Mouse (Mus musculus) A20 (cell line): ENCODE measurements around the gene Gadd45b.
A peak's percentile ranks its signal among the peaks of the same experiment; 100 is the strongest.

ENCODE experiments used
- DNase-seq: peaks from one replicate; pipeline ENCODE4 v3.0.0-alpha.2; 2011; ENCODE audit warnings: low read depth, low spot score

Gadd45b gene

GRCm38 (mm10) chr10:80935241-80935640 is 5.4 kb downstream of the Gadd45b start:
- peak; percentile 66 for DNase-seq

DNA sequence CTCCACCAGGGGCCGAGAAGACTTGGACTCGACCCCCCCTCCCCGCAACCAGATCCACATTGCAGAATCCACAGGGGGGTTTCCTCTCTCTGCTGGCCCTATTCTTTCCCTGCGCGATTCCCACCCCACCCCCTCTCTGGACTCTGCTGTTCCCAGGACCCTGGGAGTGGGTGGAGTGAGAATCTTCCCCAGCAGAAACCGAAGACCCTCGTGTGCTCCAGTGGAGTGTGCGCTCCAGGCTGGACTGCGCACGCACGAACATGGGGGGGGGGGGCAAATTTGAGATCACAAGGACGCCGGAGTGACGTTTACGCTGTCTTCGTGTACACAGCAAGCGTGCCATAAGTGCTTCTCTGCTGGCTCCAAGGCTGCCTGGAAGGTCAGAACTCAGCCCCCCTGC is 5.8 kb downstream of the Gadd45b start:
- DNase-seq = no peak

DNA sequence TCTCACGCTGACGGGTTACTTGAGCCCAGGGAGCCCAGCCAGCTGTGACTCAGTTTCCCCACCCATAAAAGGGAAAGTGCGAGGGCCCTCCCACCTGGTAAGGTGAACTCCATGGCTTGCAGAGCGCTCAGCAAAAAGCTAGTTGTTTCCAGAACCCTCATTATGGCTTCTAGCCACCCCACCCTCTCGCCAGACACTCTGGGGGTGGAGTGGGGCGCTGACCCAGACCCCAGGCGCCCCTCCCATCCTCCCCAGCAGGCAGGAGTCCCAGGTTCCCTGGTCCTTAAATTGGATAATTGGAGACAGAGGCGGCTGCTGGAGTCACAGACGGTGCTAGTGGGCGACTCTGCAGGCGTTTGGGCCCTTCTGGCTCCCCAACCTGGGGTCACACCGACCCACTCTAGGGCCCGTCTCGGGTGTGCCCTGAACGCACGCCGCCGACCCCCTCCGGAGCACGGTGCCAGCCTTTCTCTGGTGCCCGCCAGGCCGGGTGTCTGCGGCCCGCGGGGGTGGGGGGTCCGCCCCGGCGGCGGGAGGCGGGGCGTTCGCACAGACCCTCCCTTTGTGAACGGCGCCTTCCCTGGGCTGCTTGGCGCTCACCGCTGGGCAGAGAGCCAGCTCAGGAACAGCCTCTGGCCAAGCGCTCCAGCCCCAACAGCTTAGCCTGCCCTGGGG is 6.4 kb downstream of the Gadd45b start:
- no peak for DNase-seq

GRCm38 (mm10) chr10:80936810-80937164 is 6.9 kb downstream of the Gadd45b start:
- no peak for DNase-seq

DNA sequence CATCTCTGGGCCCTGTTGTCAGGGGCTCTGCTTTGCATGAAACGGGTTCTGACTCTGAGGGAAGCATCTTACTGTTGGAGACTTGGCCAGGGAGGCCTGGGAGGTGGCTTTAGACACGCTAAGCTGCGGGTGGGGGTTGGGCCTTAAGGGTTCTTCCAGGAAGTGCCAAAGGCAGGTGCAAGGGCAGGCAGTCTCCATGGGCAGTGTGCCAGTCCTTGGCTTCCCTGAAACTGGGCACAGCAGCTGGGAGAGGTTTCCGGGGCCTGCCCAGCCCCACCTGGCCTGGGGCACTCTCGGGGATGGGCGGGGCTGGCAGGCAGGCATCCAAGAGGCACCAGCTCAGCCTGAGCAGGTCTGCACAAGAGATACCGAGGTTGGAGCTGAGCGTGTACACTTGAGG is 7.8 kb downstream of the Gadd45b start:
- peak; percentile 80 for DNase-seq

DNA sequence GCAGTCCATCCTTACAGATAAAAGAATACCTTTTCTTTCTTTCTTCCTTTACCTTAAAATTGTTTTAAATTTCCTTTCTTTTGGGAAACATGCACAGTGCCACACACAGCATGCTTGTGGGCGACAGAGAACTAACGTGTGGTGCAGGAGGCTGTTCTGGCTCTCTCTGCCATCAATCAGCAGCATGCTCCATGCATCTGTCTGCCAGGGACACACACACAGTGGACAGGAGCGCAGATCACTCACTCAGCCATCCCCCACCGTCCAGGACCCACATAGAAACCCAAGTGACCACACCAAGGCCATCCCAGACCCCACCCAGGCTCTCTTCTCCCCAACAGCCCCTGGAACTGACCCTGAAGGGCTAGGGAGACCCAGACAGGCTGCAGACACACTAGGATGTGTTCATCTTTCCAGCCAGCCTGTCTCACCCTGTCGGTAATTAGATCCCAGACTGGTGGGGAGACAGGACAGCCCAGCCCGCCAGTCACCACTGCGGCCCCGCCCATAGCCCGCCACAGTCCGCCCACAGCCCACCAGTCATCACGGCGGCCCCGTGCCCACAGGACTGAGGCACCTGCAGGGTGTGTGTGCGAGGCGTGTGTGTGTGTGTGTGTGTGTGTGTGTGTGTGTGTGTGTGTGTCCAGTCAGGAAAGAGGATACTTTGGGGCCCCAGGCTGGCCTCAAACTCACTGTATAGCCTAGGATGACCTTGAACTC is 9.1 kb downstream of the Gadd45b start:
- no peak for DNase-seq

DNA sequence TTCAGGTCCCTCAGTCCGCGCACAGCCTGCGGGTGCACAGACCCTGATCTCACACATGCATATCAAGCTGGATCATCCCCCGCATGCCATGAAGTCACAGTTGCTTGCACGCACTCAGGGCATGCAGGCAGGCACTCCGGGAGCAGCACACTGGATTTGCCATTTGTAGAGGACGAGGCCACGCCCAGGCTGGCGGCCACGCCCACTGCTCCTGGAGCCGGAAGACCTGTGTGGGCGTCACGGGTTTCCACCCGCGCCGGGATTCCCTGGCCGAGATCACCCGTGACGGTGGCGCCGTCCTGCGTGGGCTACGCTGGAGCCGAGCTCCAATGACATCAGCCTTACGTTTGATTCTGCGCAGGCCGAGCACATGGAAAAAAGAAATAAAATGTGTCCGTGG is 9.8 kb downstream of the Gadd45b start:
- peak; percentile 68 for DNase-seq

DNA sequence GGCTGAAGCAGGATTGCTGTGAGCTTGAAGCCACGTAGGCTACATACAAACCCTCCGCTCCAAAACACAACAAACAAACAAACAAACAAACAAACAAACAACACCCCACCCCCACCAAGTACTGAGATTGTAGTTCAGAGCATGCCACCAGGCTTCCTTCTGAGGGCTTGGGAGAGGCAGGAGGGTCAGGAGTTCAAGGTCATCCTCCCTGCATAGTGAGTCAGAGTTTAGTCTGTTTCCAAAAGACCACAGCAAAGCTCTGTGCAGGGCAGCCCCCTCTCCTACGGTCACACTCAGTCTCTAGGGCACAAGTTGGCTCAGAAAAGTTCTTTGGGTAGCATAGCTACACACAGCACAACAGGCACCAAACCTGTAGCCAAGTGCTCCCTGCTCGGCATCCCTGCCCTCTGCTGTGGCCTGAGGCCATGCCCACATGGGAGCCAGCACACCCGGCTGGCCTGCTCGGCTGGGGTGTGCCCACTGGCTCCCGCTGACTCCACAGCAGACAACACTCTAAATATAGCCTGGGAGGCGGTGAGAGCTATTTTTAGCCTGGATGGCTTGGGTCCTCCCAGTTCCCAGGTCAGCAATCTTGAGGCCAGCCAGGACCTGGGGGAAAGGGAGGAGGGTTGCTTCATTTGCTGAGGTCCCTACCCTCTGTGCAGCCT is 10.6 kb downstream of the Gadd45b start:
- no peak for DNase-seq

DNA sequence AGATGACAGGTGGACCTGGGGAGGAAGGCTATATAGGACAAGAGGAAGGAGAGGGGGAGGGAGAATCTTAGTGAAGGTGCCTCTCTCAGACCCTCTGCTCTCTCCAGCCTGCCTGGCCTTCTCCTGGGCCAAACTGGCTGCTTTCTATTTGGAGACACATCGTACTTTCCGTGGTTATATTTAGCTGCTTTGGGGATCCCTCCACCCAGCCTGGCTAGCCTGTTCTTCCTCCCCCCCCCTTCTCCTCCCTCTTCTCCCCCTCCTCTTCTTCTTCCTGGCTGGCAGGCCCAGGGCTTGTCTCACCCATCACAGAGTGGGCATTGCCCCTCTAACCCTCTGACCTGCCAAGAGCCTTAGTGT is 11.1 kb downstream of the Gadd45b start:
- no peak for DNase-seq

DNA sequence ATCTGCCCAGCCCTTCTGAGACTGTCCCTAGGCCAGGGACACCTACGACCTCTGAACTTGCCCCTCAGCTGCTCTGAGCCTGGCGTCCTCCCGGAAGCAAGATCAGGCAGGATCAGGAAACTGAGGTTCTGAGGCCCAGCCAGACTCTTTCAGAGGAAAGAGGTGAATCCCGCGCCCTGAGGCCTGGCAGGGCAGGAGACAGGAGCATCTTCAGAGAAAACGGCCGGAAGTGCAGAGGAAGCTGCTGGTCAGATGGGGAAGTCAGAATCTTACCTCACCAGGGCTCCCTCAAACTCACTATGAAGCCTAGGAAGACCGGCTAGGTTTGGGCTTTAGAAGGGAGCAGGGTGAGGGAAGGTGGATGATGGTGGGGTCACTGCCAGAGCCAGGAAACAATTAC is 13.0 kb downstream of the Gadd45b start:
- no peak for DNase-seq

DNA sequence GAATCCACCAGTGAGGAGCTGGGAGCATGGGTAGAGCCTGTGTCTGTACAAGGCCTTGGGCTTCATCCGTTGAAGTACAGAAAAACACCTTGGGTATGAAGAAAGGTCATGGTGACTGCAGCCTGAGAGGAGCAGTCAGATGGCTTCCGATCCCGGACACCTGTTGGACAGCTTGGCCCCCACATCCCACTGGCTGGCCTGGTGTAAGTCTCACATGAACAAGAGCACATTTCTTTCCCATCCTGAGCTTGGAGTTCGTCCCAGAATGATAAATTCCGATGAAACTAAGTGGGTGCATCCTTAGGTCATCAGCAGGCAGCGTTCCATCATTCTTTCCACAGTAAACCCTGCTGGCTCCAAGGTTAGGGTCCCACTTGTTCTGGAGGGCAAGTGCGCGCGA is 13.8 kb downstream of the Gadd45b start:
- DNase-seq = no peak

DNA sequence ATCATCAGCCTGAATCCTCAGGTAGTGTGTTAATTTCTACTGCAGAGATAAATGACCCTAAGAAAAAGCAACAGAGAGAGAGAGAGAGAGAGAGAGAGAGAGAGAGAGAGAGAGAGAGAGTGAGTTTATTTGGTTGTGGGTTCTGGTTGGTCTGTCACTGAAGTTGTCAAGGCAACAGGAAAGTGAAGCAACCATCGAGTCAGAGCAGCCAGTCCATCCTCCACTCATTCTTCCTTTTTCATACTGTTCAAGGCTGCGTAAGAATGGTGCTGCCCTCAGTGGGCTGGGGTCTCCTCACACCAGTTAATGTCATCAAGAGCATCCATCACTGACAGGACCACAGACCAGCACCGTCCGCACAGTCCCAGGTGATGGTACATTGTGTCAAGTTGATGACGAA is 14.4 kb downstream of the Gadd45b start:
- DNase-seq = no peak

GRCm38 (mm10) chr10:80946684-80947437 is 17.0 kb downstream of the Gadd45b start:
- DNase-seq = no peak

DNA sequence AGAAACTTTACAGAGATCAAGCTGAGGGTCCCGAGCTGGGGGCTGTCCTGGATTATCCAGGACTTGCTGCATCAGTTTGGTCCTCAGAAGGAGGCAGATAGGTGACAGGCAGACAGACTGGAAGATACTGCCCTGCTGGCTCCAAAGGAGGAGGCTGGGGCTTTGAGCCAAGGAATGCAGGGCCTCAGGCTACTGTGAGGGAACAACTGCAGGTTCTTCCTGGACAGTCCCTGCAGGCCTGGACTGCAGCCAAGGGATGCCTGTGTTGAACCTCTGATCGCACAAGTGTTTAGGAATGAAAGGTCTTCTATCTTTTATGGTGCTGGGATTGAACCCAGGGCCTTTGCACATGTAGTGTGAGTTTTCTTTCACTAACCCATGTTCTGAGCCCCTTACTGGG is 17.9 kb downstream of the Gadd45b start:
- no peak for DNase-seq

GRCm38 (mm10) chr10:80948570-80948969 is 18.7 kb downstream of the Gadd45b start:
- DNase-seq = no peak

- no peak for DNase-seq
Observed at GRCm38 (mm10) chr10:80949081-80949480, 19.2 kb downstream of the Gadd45b start.

GRCm38 (mm10) chr10:80950314-80950713 is 20.4 kb downstream of the Gadd45b start:
- DNase-seq = no peak

DNA sequence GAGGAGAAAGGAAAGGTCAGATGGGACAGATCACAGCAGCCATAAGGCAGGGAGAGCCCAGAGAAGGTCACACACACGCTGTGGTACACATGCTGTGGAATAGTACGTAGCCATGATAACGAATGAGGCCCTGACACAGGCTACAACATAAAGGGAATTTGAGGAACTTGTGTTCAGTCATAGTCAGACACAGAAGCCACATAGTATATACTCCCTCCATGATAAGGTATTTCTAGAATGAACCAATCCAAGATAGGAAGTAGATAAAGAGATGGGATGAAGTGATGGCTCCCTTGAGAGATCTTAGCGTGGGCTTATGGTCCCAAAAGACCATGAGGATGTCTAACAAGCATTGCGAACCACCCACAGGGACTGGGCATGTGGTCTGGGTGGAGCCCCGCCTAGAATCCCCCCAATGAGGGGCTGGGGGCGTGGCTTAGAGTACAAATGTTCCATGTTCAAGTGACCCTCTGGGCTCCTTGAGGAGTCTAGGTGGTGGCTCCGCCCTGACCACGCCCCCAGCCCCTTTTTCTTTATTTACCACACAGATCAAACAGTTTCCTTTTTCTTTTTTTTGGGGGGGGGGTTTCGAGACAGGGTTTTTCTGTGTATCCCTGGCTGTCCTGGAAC is 22.0 kb downstream of the Gadd45b start:
- no peak for DNase-seq

DNA sequence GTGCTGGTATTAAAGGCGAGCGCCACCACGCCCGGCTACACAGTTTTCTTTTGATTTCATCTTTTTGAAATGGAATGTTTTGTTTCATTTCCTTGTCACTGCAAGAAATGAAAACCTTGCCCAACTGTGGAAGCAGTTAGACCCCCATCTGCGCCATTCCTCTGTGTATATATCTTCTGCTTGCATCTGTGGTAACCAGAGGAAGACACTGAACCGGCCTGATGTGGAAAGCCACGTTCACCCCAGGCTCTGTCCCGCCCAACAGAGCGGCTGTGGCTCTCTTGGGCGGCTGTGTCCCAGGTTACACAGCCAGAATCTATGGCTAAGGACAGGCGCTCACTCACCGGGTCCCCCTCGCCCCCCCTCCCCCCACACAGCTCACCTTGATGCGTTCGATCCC is 22.6 kb downstream of the Gadd45b start:
- no peak for DNase-seq

GRCm38 (mm10) chr10:80954415-80954814 is 24.5 kb downstream of the Gadd45b start:
- DNase-seq = no peak

DNA sequence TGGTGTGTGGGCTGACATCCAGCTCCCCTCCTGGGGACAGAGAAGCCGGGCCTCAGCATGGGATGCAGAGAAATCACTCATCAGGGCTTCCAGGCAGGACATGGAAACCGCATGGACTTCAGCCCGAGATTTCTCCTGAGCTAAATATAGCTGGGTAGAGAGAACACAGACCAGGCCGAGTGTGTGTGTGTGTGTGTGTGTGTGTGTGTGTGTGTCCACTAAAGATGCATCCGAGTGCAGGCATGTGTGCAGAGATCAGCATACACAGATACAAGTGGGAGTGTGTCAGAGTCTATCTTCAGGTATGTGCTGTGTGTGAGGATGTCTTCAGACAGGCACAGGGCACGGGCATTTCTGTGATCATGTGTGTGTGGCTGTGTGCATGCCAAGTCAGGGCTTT is 25.0 kb downstream of the Gadd45b start:
- DNase-seq = no peak

DNA sequence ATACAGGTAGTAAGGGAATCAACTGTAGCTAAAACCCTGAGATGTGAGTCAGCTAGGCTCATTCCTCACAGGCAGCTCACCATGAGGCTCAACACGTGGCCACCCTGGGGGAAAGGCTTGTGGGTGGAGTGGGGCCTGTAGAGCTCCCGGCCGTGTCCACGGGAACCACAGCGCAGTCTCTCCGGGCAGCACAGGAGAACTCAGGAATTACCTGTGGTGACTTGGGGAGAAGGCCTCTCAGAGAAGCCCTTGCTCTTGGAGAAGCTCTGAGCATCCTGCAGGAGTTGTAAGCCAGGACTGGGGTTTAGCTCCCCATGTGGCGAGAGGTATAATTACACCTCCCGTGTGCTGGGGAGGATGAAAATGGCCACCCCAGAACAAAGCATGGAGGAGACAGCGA is 25.7 kb downstream of the Gadd45b start:
- DNase-seq = peak; percentile 69
